Mouse (Mus musculus) olfactory bulb, adult 2 months (tissue): ENCODE measurements around the gene Sh3rf1.

Experiments
- CTCF ChIP-seq: fragments of 200-500 bp; IDR thresholded peaks from 2 replicates; pipeline ENCODE4 v1.5.1; 2012; ENCODE audit warnings: low read depth, mild to moderate bottlenecking, low read length, moderate library complexity; ENCODE audit not compliant: insufficient read depth
- POLR2A ChIP-seq: fragments of 200-500 bp; IDR thresholded peaks from 2 replicates; pipeline ENCODE4 v1.6.1; 2012; ENCODE audit warnings: mild to moderate bottlenecking, low read depth, low read length, moderate library complexity; ENCODE audit not compliant: insufficient read depth

DNA sequence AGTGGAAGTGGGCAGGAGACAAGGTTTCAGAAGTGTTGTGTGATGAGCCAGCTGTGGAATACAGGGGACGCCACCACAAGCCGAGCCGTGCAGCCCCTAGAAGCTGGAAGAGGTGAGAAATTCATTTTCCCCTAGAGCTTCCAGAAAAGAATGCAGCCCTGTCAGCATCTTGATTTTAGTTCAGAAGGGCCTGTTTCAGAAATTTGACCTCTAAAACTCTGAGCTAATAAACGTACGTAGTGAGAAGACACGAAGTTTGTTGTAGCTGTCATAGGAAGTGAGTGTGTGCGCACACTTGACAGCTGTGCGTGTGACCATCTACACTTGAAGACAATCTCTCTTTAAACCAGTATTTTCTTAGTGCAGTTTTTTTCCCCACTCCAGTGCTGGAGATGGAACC, 44.0 kb downstream of the Sh3rf1 start:
- no peak for TF ChIP-seq CTCF
- no peak for TF ChIP-seq POLR2A
